Mouse (Mus musculus) kidney, adult 2 months (tissue): ENCODE measurements at regions not wholly inside any gene's neighbourhood (a gene's known extent, or its start where the extent isn't known, plus 50 kb on each side); places are given as distances from the start of the nearest gene placed in this dataset.
A peak's percentile ranks its signal among the peaks of the same experiment; 100 is the strongest.

Source experiments
- DNase-seq: peaks from one replicate; pipeline ENCODE4 v3.0.0; 2021
- H3K27ac ChIP-seq: fragments of 200-500 bp; 2 replicates; pipeline ENCODE4 v1.5.1; 2012; ENCODE audit warnings: low read depth, low read length, control low read depth, inconsistent platforms; ENCODE audit not compliant: insufficient read depth
- H3K27me3 ChIP-seq: fragments of 200-500 bp; replicated peaks from 2 replicates; pipeline ENCODE4 v1.6.1; 2012; ENCODE audit warnings: mild to moderate bottlenecking, moderate library complexity, low read length, inconsistent platforms; ENCODE audit not compliant: control insufficient read depth, insufficient read depth
- H3K36me3 ChIP-seq: fragments of 200-500 bp; 2 replicates; pipeline ENCODE4 v1.6.1; 2012; ENCODE audit warnings: mild to moderate bottlenecking, moderate library complexity, low read length, inconsistent platforms; ENCODE audit not compliant: control insufficient read depth, insufficient read depth
- H3K4me1 ChIP-seq: fragments of 200-500 bp; 2 replicates; pipeline ENCODE4 v1.6.1; 2011; ENCODE audit warnings: low read length; ENCODE audit not compliant: control insufficient read depth, insufficient read depth
- H3K4me3 ChIP-seq: fragments of 200-500 bp; 2 replicates; pipeline ENCODE4 v1.5.1; 2011; ENCODE audit warnings: mild to moderate bottlenecking, low read depth, low read length, control low read depth; ENCODE audit not compliant: insufficient read depth
- CTCF ChIP-seq: fragments of 200-500 bp; conservative IDR thresholded peaks from 2 replicates; pipeline ENCODE4 v1.5.1; 2011; ENCODE audit warnings: low read depth, mild to moderate bottlenecking, control low read depth, low read length, moderate library complexity, mixed read lengths; ENCODE audit not compliant: insufficient read depth, insufficient read length
- POLR2A ChIP-seq: fragments of 200-500 bp; IDR thresholded peaks from one replicate; pipeline ENCODE4 v1.6.1; 2011; ENCODE audit warnings: low read depth, low read length, control low read depth
- WGBS: fragments of 180-500 bp; shearing (Covaris S2); methylation state at CpG from one replicate; pipeline ENCODE4 v1.1.7; 2018; 5-methylcytosine and 5-hydroxymethylcytosine counted together

- Histone ChIP-seq H3K27ac (peak overlapping the region; percentile 77), H3K4me3 (no peak overlapping the region), H3K36me3 (no peaks in the 10 kb centered on the region), H3K4me1 (peaks cover 14% of the 10 kb centered on the region), H3K27me3 (no peaks in the 10 kb centered on the region)
- no peak for TF ChIP-seq POLR2A
- TF ChIP-seq CTCF = no peak
- DNase-seq = no peak
- 61% methylated on average over 9 of the region's 9 CpGs for WGBS
Observed at GRCm38 (mm10) chr7:73595860-73596259, 54.2 kb upstream of the Chd2 start.

GRCm38 (mm10) chr7:73595140-73595825 is 53.7 kb upstream of the Chd2 start:
- peak; percentile 93 for DNase-seq
- Histone ChIP-seq H3K36me3 (no peaks in the 10 kb centered on the region), H3K27me3 (no peaks in the 10 kb centered on the region), H3K4me1 (peaks cover 14% of the 10 kb centered on the region), H3K27ac (peak overlapping the region; percentile 91), H3K4me3 (peak overlapping the region; percentile 34)
- WGBS = 2% methylated on average over 23 of the region's 23 CpGs
- TF ChIP-seq CTCF = no peak
- TF ChIP-seq POLR2A = peak; percentile 42

- no peaks in the 10 kb centered on the region for H3K27me3 ChIP-seq
- peak overlapping the region; percentile 36 for H3K4me3 ChIP-seq
- DNase-seq = peak; percentile 66
- no peaks in the 10 kb centered on the region for H3K36me3 ChIP-seq
- TF ChIP-seq CTCF (no peak), POLR2A (no peak)
- 4% methylated on average over 14 of the region's 14 CpGs for WGBS
- H3K4me1 ChIP-seq = peaks cover 14% of the 10 kb centered on the region
- peak overlapping the region; percentile 94 for H3K27ac ChIP-seq
Observed at GRCm38 (mm10) chr7:73594492-73595139, 53.0 kb upstream of the Chd2 start.

- Histone ChIP-seq H3K27me3 (no peaks in the 10 kb centered on the region), H3K4me3 (no peak overlapping the region), H3K4me1 (peaks cover 22% of the 10 kb centered on the region), H3K27ac (no peak overlapping the region), H3K36me3 (no peaks in the 10 kb centered on the region)
- no peak for DNase-seq
- TF ChIP-seq POLR2A (no peak), CTCF (no peak)
- WGBS = 84% methylated on average over 17 of the region's 17 CpGs
Observed at GRCm38 (mm10) chr7:73593645-73594385, 52.2 kb upstream of the Chd2 start.

- Histone ChIP-seq H3K27ac (no peak overlapping the region), H3K36me3 (no peaks in the 10 kb centered on the region), H3K4me1 (peaks cover 28% of the 10 kb centered on the region), H3K4me3 (no peak overlapping the region), H3K27me3 (no peaks in the 10 kb centered on the region)
- 87% methylated on average over 5 of the region's 5 CpGs for WGBS
- no peak for DNase-seq
- TF ChIP-seq POLR2A (no peak), CTCF (no peak)
Observed at GRCm38 (mm10) chr7:73592857-73593256, 51.2 kb upstream of the Chd2 start.
